Mouse (Mus musculus): Measurements from ENCODE around the gene Thra.

Gene Thra

GRCm38 (mm10) chr11:98781851-98782512 is 41.5 kb downstream of the Thra start:
- WGBS = 17% methylated on average over 13 of the region's 14 CpGs

GRCm38 (mm10) chr11:98782651-98783235 is 42.3 kb downstream of the Thra start:
- 6% methylated on average over 17 of the region's 17 CpGs for WGBS

GRCm38 (mm10) chr11:98783236-98783696 is 42.8 kb downstream of the Thra start:
- under 1% methylated on average over 20 of the region's 20 CpGs for WGBS

GRCm38 (mm10) chr11:98784139-98784538 is 43.7 kb downstream of the Thra start:
- WGBS = 75% methylated on average over 4 of the region's 4 CpGs

GRCm38 (mm10) chr11:98785214-98785613 is 44.8 kb downstream of the Thra start:
- WGBS = 31% methylated on average over 10 of the region's 10 CpGs

GRCm38 (mm10) chr11:98785772-98786281 is 45.4 kb downstream of the Thra start:
- under 1% methylated on average over 12 of the region's 12 CpGs for WGBS

- under 1% methylated on average over 15 of the region's 15 CpGs for WGBS
Observed at GRCm38 (mm10) chr11:98786359-98787214, 46.1 kb downstream of the Thra start.

GRCm38 (mm10) chr11:98787229-98787628 is 46.8 kb downstream of the Thra start:
- WGBS = 21% methylated on average over 7 of the region's 7 CpGs

GRCm38 (mm10) chr11:98787691-98788090 is 47.3 kb downstream of the Thra start:
- WGBS = 80% methylated on average over 1 of the region's 1 CpGs

- WGBS = 88% methylated on average over 5 of the region's 5 CpGs
Observed at GRCm38 (mm10) chr11:98788139-98788538, 47.7 kb downstream of the Thra start.

- WGBS = 3% methylated on average over 18 of the region's 18 CpGs
Observed at GRCm38 (mm10) chr11:98788550-98789218, 48.2 kb downstream of the Thra start.

GRCm38 (mm10) chr11:98789219-98789807 is 48.9 kb downstream of the Thra start:
- WGBS = 1% methylated on average over 25 of the region's 25 CpGs

- WGBS = 32% methylated on average over 5 of the region's 5 CpGs
Observed at GRCm38 (mm10) chr11:98789824-98790223, 49.4 kb downstream of the Thra start.

GRCm38 (mm10) chr11:98790631-98791205 is 50.3 kb downstream of the Thra start:
- 83% methylated on average over 5 of the region's 5 CpGs for WGBS

GRCm38 (mm10) chr11:98791448-98791847 is 51.0 kb downstream of the Thra start:
- 78% methylated on average over 1 of the region's 1 CpGs for WGBS

GRCm38 (mm10) chr11:98792081-98792480 is 51.6 kb downstream of the Thra start:
- 13% methylated on average over 4 of the region's 4 CpGs for WGBS

- WGBS = under 1% methylated on average over 29 of the region's 30 CpGs
Observed at GRCm38 (mm10) chr11:98794469-98795014, 54.1 kb downstream of the Thra start.

GRCm38 (mm10) chr11:98795015-98795713 is 54.7 kb downstream of the Thra start, which contains the start of gene Msl1:
TSS of gene Msl1 (plus strand) at chr11:98795516.
- under 1% methylated on average over 82 of the region's 89 CpGs for WGBS

GRCm38 (mm10) chr11:98795714-98796514 is 55.5 kb downstream of the Thra start:
- under 1% methylated on average over 64 of the region's 74 CpGs for WGBS
